Mouse (Mus musculus) retina, postnatal 1 day (tissue): ENCODE measurements at regions not wholly inside any gene's neighbourhood (a gene's known extent, or its start where the extent isn't known, plus 50 kb on each side); places are given as distances from the start of the nearest gene placed in this dataset.
A peak's percentile ranks its signal among the peaks of the same experiment; 100 is the strongest.

ENCODE experiments used
- DNase-seq: peaks from one replicate; pipeline ENCODE4 v3.0.0-alpha.2; 2012

DNA sequence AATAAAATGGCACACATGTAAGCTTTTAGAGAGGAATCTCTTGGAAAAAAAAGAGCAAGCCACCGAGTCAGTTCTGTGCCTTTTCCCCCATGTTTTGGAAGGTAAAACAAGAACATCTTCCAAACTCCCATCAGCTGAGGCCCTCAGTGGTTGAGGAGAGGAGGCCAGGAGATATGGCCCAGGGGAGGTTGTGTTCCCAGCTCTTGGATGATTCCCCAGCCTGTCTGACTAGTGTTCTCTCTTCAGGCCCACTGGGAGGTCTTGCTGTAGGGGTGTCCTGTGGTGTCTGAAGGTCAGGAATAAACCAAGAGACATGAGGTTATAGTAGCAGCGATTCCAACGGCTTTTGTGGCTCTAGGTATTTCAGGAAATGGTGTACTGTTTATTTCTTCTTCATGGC lies 643.2 kb downstream of the Rnf144a start:
- no peak for DNase-seq

GRCm38 (mm10) chr12:25768644-25769043 lies 646.4 kb downstream of the Rnf144a start:
- DNase-seq, result peak; percentile 77

DNA sequence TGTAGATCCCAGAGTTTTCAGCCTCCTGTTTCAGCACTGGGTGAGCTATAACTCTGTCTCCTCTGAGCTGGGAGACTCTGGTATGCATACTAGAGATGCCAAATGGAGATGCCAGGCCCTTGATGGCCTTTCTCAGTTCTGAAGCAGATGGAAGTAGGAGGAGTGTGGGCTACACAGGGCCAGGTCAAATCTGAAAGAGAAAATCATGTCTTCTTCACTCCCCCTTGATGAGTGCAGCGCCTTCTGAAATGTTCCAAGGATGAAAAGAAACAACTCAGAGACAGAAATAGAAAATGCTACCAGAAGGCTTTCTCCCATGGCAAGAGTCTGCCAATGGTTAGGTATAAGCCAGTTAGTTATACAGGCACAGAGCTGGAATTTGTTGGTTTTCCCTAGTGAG lies 652.0 kb downstream of the Rnf144a start:
- DNase-seq, result no peak

DNA sequence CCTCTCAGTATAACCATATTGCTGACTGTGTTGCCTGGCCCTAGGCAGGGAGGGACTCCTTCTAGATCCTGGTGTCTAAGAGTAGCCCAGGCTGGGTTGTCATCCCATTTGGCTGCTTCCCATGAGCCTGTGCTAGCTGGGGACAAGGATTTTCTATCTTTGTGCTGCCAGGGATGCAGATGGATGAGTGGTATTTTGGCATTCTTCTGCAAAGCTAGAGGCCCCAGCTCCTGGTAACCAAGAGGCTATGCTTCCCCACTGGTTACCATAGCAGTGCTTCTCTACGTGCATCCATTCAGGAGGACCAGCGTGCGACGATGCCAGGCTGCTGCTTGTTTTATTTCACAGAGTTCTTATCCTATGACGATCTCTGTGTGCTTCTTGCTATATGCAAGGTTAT lies 658.0 kb downstream of the Rnf144a start:
- DNase-seq, result no peak

DNA sequence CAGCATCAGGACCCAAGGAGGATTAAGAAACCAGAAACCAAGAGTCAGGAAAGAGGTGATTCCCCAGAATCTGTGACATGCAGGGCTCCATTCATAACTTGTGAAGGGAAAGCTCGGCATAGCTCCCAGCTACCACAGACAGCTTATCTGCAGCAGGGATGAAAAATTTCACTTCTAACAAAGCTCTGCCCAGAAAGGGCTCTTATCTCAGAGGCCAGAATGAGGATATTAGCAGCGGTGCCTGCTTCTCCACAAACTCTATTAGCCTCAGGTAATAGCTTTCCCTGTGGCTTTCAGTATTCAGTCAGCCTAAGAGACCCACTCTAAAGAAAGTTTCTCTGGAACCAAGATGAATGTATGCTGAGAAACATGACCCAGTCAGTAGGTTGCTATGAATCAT lies 636.9 kb upstream of the Id2 start:
- DNase-seq, result no peak

GRCm38 (mm10) chr12:25725774-25726173 lies 628.8 kb upstream of the Id2 start:
- no peak for DNase-seq

- DNase-seq, result no peak
Observed at GRCm38 (mm10) chr12:25711186-25711585, 614.2 kb upstream of the Id2 start.

GRCm38 (mm10) chr12:25703023-25703400 lies 606.1 kb upstream of the Id2 start:
- DNase-seq, result peak; percentile 31

DNA sequence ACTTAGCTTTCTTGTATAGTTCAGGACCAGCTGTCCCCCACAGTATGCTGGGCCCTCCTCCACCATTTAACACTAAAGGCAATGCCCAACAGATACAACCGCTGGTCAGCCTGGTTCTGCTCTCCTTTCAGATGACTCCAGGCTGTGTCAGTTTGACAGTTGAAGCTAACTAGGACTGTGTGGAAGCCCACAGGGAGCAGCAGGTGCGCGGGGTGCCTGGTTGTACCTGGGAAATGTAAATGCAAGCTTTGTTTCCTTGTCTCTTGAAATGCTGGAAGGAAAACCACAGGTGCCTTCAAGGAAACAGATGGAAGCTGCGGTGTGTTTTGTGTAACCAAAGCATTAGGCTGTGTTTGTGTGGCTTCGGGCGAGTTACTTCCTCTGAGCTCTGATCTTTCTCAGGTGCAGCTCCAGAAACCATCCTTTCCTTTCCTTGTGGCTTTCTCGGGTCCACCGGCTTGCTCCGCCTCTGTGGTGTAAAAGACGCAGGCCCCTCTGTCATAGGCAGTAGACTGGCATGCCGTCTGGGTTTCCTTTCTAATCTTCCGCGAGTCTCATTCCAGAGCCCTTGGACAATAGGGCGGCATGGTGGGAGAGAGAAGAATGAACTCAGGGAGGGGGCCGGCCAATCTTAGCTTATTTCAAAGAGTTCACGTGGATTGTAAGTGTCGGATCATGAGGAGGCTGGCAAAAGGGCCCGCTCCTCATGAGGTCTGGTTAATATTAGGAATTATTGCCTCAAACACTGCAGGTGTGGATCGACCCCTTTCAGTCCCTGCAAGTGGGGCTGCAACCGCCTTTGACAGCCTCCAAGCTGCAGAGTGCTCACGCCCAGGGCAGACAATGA lies 605.5 kb upstream of the Id2 start:
- DNase-seq, result peak; percentile 55

- DNase-seq, result no peak
Observed at GRCm38 (mm10) chr12:25687063-25687462, 590.1 kb upstream of the Id2 start.

- DNase-seq, result no peak
Observed at GRCm38 (mm10) chr12:25676631-25677030, 579.7 kb upstream of the Id2 start.

GRCm38 (mm10) chr12:25668336-25668735 lies 571.4 kb upstream of the Id2 start:
- no peak for DNase-seq

GRCm38 (mm10) chr12:25654456-25654855 lies 557.5 kb upstream of the Id2 start:
- no peak for DNase-seq

DNA sequence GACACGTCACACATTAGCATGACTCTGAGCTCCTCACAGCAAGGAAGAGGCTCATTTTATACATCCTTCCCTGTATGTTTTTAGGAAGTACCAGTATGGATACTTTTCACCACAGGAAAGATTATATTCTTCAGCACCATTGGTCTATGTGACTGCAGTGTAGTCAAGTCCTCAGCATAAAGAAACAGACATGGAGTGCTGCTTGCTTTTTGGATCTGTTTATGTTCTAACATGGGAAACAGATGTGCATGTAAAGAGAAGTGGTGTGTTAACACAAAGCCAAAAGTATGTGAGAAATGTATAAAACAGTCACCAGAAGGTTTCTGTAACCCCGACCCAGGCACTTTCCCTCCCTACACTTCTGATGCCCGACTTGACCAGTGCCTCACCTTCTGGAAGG lies 553.3 kb upstream of the Id2 start:
- DNase-seq, result no peak

DNA sequence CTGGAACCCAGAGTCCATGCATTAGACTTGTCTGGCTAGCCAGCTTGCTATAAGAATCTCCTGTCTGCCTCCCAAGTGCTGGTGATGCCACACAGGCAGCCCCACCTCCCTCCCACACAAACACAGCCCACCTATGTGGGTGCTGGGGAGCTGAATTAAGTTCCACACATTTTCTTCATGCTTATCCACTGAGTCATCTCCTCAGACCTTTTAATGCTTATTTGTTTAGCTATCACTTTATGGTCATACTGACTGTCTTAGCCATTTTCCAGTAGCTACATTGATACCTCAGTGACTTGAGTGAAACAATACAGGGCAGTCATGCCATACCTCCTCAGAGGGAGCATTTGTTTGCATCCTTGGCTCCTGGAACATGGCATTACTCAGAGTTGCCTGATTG lies 531.1 kb upstream of the Id2 start:
- DNase-seq, result no peak

DNA sequence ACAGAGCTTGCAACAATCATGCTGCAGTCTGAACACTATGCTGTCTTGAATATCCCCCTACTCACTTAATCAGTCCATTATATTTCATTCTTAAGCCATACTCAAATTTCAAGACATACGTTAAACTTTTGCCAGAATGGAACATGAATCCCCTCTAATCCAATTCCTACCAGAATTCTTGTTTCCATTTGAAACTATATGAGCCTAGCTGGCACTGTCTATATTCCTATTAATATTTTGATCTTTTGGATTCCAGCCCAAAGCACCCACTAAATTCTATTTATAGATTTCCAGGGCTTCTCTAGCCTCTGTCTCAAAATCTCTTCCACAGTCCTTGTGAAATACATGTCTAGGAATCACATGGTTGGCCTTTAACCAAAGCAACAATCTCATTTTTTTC lies 528.9 kb upstream of the Id2 start:
- no peak for DNase-seq

DNA sequence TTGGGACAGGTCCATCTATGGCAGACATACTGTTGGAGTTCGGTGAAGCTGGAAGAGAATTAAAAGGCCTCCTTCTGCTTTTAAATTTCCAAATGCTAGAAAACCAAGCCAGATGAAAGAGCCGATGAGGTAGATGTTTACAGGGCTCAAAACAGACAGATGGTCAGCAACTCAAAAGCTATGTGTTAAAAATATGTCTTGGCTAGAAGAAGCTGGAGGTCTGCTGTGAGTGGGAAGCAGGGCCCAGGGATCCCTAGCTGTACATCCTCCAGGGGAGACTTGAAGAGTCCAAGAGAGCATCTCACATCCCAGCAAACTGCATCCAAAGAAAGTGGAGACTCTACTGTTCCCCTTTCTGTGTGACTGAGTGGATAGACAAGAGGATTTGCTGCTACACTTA lies 526.5 kb upstream of the Id2 start:
- no peak for DNase-seq

DNA sequence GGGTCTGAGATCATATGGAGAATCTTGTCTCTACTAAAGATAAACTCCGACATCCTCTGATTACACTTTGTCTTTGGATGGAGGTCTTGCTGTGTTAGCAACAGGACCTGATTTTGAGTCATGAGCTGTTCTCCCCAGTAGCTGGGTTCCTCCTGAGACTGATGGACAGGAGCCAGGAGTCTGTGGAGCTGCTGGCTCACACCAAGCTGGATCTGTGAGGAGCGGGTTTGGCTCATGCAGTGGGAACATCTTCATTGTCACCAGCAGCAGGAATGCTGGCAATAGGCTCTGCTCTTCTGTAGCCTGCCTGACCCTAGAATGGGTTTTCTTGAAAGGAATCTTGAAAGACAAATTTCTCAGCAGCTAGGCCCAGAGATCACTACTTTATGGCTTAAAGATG lies 524.2 kb upstream of the Id2 start:
- no peak for DNase-seq

- DNase-seq, result no peak
Observed at GRCm38 (mm10) chr12:25617521-25617920, 520.6 kb upstream of the Id2 start.

GRCm38 (mm10) chr12:25615377-25615776 lies 518.4 kb upstream of the Id2 start:
- DNase-seq, result no peak

GRCm38 (mm10) chr12:25613473-25613872 lies 516.5 kb upstream of the Id2 start:
- DNase-seq, result peak; percentile 6

DNA sequence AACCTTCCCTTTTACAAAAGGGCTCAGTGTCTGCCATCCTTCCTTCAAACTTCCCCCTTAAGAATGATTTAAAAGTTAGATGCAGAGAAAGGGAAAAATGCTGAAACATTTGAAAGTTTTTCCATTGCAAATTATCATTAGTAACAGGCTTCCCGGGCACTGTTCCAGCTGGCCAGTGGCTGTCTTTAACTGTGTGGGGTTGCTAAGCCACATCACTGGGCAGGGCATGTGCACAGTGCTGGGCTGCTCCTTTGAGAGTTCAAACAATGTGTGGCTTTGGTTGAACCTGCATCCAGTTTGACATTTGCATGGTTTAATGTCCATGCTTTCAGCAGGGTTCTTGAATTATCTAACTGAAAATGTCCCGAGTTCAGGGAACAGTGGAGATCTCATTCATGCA lies 512.1 kb upstream of the Id2 start:
- DNase-seq, result no peak

GRCm38 (mm10) chr12:25605396-25605795 lies 508.5 kb upstream of the Id2 start:
- no peak for DNase-seq

GRCm38 (mm10) chr12:25590262-25590661 lies 493.3 kb upstream of the Id2 start:
- DNase-seq, result no peak

DNA sequence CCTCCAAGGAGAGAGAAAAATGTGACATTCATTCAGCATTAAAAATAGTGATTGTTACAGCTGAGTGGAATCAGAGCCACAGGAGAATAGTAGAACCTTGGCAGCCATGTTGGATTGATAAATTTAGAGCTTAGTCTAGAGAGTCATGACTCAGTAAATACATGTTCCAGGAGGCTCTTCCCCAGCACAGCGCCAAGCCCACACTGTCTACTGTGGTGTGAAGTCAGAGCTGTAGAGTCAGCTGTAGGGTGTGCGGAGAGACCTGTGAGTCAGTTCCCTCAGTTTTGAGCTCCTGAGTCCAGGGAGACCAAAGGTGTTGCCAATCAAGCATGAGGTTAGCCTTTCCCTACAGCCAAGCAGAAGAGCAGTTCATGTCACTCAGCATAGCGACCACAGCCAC lies 488.8 kb upstream of the Id2 start:
- no peak for DNase-seq
